Mouse (Mus musculus): ENCODE results near the gene Rhox6. TPM values are rescaled to one million over a fixed set of nuclear protein-coding genes. Genes with fewer than 3 reads are reported as not detected.
"Not testable (repeated sequence)": the region's sequence is repeated elsewhere in the genome, so short reads cannot be mapped to it uniquely, and the experiment has no call there.

Rhox6 gene
- not detected in 2 replicates for polyA plus RNA-seq (2015; fragmentation: Nextera tagmentation; extraction: Ambion mirVana)

DNA sequence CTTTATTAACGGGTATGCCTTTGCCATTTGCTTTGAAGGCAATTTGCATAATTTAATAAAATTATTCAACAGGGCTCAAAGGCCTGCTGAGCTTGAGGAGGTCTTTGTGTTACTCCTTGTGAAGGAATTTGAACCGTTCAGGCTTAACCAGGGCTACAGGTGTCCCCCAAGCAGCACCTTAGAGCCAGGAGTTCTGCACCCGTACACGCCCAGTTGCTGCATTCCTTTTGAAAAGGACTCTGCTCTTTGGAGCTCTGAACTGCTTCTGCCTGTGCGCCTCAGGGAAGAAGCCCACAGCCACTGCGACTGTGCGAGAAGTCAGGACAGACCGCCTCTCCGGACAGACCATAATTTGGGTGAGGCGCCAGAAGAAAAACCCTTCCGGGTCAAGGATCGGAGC lies at the start of gene Rhox6:
TSS of gene Rhox6 (plus strand) at position 301 of the 400 bp plus-strand sequence.
- H3K27ac ChIP-seq (replicated peaks); H3K4me1 ChIP-seq (replicated peaks); H3K36me3 ChIP-seq (replicated peaks); H3K9me3 ChIP-seq (replicated peaks); ATAC-seq (ENCODE audit: insufficient read depth); H3K27me3 ChIP-seq; H3K4me2 ChIP-seq; H3K4me3 ChIP-seq (replicated peaks); H3K9ac ChIP-seq: not testable (repeated sequence)
- 57% methylated on average over 4 of the region's 12 CpGs for WGBS (ENCODE audit: insufficient replicate concordance)

DNA sequence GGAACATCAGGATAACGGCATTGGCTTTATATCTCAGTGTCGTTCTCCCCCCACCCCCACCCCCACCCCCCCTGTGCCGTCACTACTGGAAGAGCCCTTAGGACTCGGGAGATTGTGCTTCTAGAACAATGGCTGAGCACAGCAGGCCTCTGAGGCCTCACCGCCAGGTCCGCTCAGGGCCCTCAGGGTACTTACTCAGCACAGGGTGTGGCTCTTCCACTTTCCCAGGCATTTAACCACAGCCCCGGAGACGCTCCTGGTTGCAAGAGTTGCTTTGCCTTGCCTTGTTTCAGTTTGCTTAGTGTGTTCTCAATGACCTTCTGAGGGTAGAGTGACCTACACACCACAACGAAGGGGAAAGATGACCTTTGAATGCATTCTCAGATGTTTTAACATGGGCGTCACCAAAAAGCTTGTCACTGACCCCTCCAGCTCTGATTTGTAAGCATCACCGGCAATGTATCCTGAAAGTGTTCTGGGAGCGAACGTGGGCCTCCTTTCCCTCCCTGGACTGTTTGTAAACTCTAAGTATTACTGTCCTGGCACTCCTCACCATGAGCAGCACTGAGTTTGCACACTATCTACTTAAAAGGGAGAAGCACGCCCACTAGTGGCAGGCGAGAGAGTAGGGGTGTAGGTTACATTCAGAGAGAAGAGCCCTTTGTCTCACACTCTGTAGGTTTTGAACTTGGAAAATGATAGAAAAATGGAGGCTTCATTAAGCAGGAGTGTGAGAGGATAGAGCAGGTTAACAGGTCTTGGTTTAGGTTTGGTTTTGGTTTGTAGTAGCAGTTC lies 19.2 kb upstream of the Rhox6 start:
- H3K4me3 ChIP-seq (replicated peaks), result no peak overlapping the region
- H3K27me3 ChIP-seq, result no peaks in the 10 kb centered on the region
- no peak for ATAC-seq (ENCODE audit: insufficient read depth)
- no peak overlapping the region for H3K9ac ChIP-seq
- 60% methylated on average over 15 of the region's 15 CpGs for WGBS (ENCODE audit: insufficient replicate concordance)
- H3K4me2 ChIP-seq, result no peak overlapping the region
- no peaks in the 10 kb centered on the region for H3K36me3 ChIP-seq (replicated peaks)
- H3K9me3 ChIP-seq (replicated peaks), result no peaks in the 10 kb centered on the region
- no peaks in the 10 kb centered on the region for H3K4me1 ChIP-seq (replicated peaks)
- no peak overlapping the region for H3K27ac ChIP-seq (replicated peaks)

DNA sequence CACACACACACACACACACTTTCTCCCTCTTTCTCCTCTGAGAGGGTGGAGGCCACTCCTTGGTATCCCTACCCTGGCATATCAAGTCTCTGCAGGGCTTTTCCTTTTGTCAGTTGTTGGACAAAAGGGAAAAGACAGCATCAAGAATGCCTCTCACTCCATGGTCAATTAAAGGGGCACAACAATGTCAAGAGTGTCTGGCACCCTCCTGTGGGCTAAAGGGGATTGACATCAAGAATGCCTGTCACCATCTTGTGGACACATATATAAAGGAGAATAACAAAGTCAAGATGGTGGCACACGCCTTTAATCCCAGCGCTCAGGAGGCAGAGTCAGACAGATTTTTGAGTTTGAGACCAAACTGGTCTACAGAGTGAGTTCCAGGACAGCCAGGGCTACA lies 17.3 kb upstream of the Rhox6 start:
- no peaks in the 10 kb centered on the region for H3K36me3 ChIP-seq (replicated peaks)
- no peak for ATAC-seq (ENCODE audit: insufficient read depth)
- no peak overlapping the region for H3K4me3 ChIP-seq (replicated peaks)
- H3K4me1 ChIP-seq (replicated peaks), result no peaks in the 10 kb centered on the region
- H3K27ac ChIP-seq (replicated peaks), result no peak overlapping the region
- no peak overlapping the region for H3K9ac ChIP-seq
- 57% methylated on average over 2 of the region's 2 CpGs for WGBS (ENCODE audit: insufficient replicate concordance)
- H3K9me3 ChIP-seq (replicated peaks), result no peaks in the 10 kb centered on the region
- no peak overlapping the region for H3K4me2 ChIP-seq
- H3K27me3 ChIP-seq, result no peaks in the 10 kb centered on the region

DNA sequence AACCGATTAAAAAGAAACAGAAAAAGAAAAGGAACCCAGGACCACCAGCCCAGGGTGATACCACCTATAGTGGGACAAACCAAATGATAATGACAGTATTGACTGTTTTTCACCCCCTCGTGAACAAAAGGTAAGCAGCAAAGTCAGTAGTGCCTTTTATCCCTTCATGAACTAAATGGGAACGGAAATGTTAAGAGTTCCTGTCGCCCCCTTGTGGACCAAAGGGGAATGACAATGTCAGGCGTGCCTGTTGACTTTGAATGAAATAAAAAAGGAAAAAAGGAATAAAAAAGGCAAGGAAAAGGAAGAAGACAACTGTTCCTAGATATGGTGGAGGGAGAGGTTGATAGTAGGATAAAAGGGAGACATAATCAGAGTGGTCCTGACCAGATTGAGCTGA lies 15.5 kb upstream of the Rhox6 start:
- Histone ChIP-seq H3K4me2 (no peak overlapping the region), H3K36me3 (replicated peaks) (no peaks in the 10 kb centered on the region), H3K9me3 (replicated peaks) (no peaks in the 10 kb centered on the region), H3K27me3 (no peaks in the 10 kb centered on the region), H3K27ac (replicated peaks) (no peak overlapping the region), H3K9ac (no peak overlapping the region), H3K4me1 (replicated peaks) (no peaks in the 10 kb centered on the region), H3K4me3 (replicated peaks) (no peak overlapping the region)
- no peak for ATAC-seq (ENCODE audit: insufficient read depth)
- WGBS (ENCODE audit: insufficient replicate concordance), result 18% methylated on average over 5 of the region's 5 CpGs

DNA sequence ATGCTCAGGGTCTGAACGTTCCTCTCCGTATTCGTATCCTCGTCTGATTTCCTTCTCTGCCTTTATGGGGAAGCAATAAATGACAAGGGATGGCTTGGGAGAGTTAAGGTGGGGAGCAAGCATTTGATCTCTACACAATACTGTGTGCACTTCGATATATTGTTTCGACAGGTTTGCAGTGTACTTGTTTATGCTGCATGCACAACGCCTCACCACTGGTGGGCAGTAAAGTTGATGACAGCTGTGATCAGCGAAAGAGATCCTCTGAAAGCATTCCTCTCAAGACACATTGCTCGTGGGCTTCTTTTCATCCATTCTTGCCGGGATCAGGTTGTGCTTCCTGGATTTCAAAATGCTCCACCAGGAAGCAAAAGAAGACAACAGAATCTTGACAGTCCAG lies 11.0 kb upstream of the Rhox6 start:
- no peak for ATAC-seq (ENCODE audit: insufficient read depth)

DNA sequence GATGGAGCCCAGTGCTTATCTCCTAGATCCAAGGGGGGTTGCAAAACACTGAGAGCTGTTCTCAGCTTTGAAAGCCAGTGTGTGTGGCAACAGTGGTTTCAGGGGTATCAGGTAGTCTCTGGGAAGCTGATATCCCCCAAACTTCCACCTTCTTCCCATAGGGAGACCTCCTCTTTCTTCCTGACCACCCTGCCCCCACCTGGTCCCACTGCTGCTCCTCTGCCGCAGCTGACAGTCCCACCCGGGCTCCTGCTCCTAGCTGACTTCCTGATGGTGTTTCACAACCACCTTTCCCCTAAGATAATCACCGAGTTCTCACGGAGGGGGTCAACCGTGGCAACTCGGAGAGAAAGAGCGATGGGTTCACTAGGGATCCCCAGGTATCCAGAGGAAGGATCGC lies 4.7 kb downstream of the Rhox6 start, which contains the start of gene Rhox7a:
TSS of gene Rhox7a (plus strand) at position 301 of the 400 bp plus-strand sequence.
- not testable (repeated sequence) for ATAC-seq (ENCODE audit: insufficient read depth)

More for the DNA sequence above, 11.0 kb upstream of the Rhox6 start:
- Histone ChIP-seq H3K4me1 (replicated peaks) (no peaks in the 10 kb centered on the region), H3K9ac (no peak overlapping the region), H3K9me3 (replicated peaks) (no peaks in the 10 kb centered on the region), H3K27ac (replicated peaks) (no peak overlapping the region), H3K27me3 (no peaks in the 10 kb centered on the region), H3K4me3 (replicated peaks) (no peak overlapping the region), H3K36me3 (replicated peaks) (no peaks in the 10 kb centered on the region), H3K4me2 (no peak overlapping the region)
- 57% methylated on average over 10 of the region's 10 CpGs for WGBS (ENCODE audit: insufficient replicate concordance)

DNA sequence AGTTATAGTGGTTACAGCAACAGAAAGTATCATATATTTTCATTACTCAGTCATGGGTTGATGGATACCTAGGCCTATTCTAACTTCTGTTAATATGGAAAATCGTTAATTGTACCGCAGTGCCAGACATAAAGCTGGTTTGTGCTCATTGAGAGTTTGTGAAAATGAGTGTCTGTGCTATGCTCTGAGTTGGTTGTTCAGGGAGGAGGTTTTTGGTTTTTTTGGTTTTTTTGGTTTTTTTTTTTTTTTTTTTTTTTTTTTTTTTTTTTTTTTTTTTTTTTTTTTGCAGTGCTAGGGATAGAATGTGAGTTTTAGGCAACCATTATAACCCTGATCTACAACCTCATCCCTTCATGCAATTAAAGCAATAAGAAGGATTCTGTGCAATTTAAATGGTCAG lies 44.9 kb downstream of the Rhox6 start:
- Histone ChIP-seq H3K4me1 (replicated peaks) (no peaks in the 10 kb centered on the region), H3K9me3 (replicated peaks) (no peaks in the 10 kb centered on the region), H3K4me2 (no peak overlapping the region), H3K27ac (replicated peaks) (no peak overlapping the region), H3K4me3 (replicated peaks) (no peak overlapping the region), H3K27me3 (no peaks in the 10 kb centered on the region), H3K9ac (no peak overlapping the region), H3K36me3 (replicated peaks) (no peaks in the 10 kb centered on the region)
- no peak for ATAC-seq (ENCODE audit: insufficient read depth)
- WGBS (ENCODE audit: insufficient replicate concordance), result 78% methylated on average over 2 of the region's 2 CpGs

More for the DNA sequence above, 4.7 kb downstream of the Rhox6 start, which contains the start of gene Rhox7a:
- H3K27me3 ChIP-seq; H3K36me3 ChIP-seq (replicated peaks); H3K4me1 ChIP-seq (replicated peaks); H3K9me3 ChIP-seq (replicated peaks); H3K9ac ChIP-seq; H3K4me3 ChIP-seq (replicated peaks); H3K4me2 ChIP-seq; H3K27ac ChIP-seq (replicated peaks): not testable (repeated sequence)
- 56% methylated on average over 8 of the region's 8 CpGs for WGBS (ENCODE audit: insufficient replicate concordance)

DNA sequence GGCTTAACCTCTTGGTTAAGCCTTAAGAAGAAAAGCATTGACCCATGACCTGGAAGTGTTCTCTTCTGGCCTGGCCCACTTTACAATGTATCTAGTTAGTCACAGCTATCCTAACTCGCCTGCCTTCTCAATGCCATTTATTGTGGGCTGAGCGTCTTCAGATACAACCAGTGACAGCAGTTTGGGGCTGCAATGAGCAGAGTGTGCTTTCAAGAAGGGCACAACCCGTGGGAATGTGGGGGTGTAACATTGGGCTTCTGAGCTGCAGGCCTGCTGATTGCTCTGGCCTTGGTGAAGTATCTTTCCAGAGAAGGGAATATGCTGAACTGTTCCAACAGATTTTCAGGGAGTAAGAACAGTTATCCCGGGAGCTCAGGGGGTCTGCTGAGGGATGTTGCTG lies 52.1 kb downstream of the Rhox6 start, which contains the start of gene Rhox8:
TSS of gene Rhox8 (minus strand) at position 101 of the 400 bp plus-strand sequence.
- Histone ChIP-seq H3K4me2 (no peak within 1 kb of the TSS), H3K27ac (replicated peaks) (no peak within 1 kb of the TSS), H3K4me1 (replicated peaks) (no peaks in the 10 kb centered on the region), H3K36me3 (replicated peaks) (no peaks in the 10 kb centered on the region), H3K4me3 (replicated peaks) (no peak within 1 kb of the TSS), H3K9me3 (replicated peaks) (no peaks in the 10 kb centered on the region), H3K27me3 (no peaks in the 10 kb centered on the region), H3K9ac (no peak within 1 kb of the TSS)
- ATAC-seq (ENCODE audit: insufficient read depth), result no peak
- 52% methylated on average over 4 of the region's 4 CpGs for WGBS (ENCODE audit: insufficient replicate concordance)

Other genes starting within 250 kb of the Rhox6 start
- gene Rhox3f, start 245.9 kb upstream of the Rhox6 start, polyA plus RNA-seq (2015; fragmentation: Nextera tagmentation; extraction: Ambion mirVana), result not detected in 2 replicates
- not detected in 2 replicates for gene Rhox4f, start 219.2 kb upstream of the Rhox6 start, polyA plus RNA-seq (2015; fragmentation: Nextera tagmentation; extraction: Ambion mirVana)
- gene Rhox3g, start 198.3 kb upstream of the Rhox6 start, polyA plus RNA-seq (2015; fragmentation: Nextera tagmentation; extraction: Ambion mirVana), result not detected in 2 replicates
- gene Rhox2g, start 183.4 kb upstream of the Rhox6 start, polyA plus RNA-seq (2015; fragmentation: Nextera tagmentation; extraction: Ambion mirVana), result not detected in 2 replicates
- gene Rhox4g, start 175.6 kb upstream of the Rhox6 start, polyA plus RNA-seq (2015; fragmentation: Nextera tagmentation; extraction: Ambion mirVana), result not detected in 2 replicates
- gene Rhox3h, start 158.1 kb upstream of the Rhox6 start, polyA plus RNA-seq (2015; fragmentation: Nextera tagmentation; extraction: Ambion mirVana), result not detected in 2 replicates
- not detected in 2 replicates for gene Rhox2h, start 153.6 kb upstream of the Rhox6 start, polyA plus RNA-seq (2015; fragmentation: Nextera tagmentation; extraction: Ambion mirVana)
- gene Rhox5, start 22.1 kb upstream of the Rhox6 start, polyA plus RNA-seq (2015; fragmentation: Nextera tagmentation; extraction: Ambion mirVana), result 1.3 TPM in 2 replicates
- not detected in 2 replicates for gene Rhox7a, start 4.8 kb downstream of the Rhox6 start, polyA plus RNA-seq (2015; fragmentation: Nextera tagmentation; extraction: Ambion mirVana)
- not detected in 2 replicates for gene Rhox8, start 52.0 kb downstream of the Rhox6 start, polyA plus RNA-seq (2015; fragmentation: Nextera tagmentation; extraction: Ambion mirVana)
- not detected in 2 replicates for gene Rhox7b, start 70.3 kb downstream of the Rhox6 start, polyA plus RNA-seq (2015; fragmentation: Nextera tagmentation; extraction: Ambion mirVana)
- not detected in 2 replicates for gene Rhox9, start 74.9 kb downstream of the Rhox6 start, polyA plus RNA-seq (2015; fragmentation: Nextera tagmentation; extraction: Ambion mirVana)
- gene Btg1-ps1, start 191.9 kb downstream of the Rhox6 start, polyA plus RNA-seq (2015; fragmentation: Nextera tagmentation; extraction: Ambion mirVana), result not detected in 2 replicates
- gene Btg1-ps2, start 216.2 kb downstream of the Rhox6 start, polyA plus RNA-seq (2015; fragmentation: Nextera tagmentation; extraction: Ambion mirVana), result not detected in 2 replicates
- not detected in 2 replicates for gene Rhox10, start 239.6 kb downstream of the Rhox6 start, polyA plus RNA-seq (2015; fragmentation: Nextera tagmentation; extraction: Ambion mirVana)